Mouse (Mus musculus) heart, postnatal 25 days (tissue): ENCODE measurements around the gene Gm10644. TPM values are rescaled to one million over a fixed set of nuclear protein-coding genes. Genes with fewer than 3 reads are reported as not detected.
A peak's percentile ranks its signal among the peaks of the same experiment; 100 is the strongest.
"Not testable (repeated sequence)": the region's sequence is repeated elsewhere in the genome, so short reads cannot be mapped to it uniquely, and the experiment has no call there.

Source experiments
- DNase-seq: peaks from one replicate; pipeline ENCODE4 v3.0.0; 2022; ENCODE audit warnings: low spot score
- intact Hi-C: fragments of 180-260 bp; cut with DNase I; formaldehyde crosslinking; loops from one replicate; pipeline ENCODE4 v1.15.1; 2025
- total RNA-seq, 2 experiments: library from RNA; stranded (reverse); gene quantifications; 2 replicates each; pipeline ENCODE4 v1.2.3; 2021

The Gm10644 gene
- under 1 TPM; 0.61 to 0.70 TPM for total RNA-seq

DNA sequence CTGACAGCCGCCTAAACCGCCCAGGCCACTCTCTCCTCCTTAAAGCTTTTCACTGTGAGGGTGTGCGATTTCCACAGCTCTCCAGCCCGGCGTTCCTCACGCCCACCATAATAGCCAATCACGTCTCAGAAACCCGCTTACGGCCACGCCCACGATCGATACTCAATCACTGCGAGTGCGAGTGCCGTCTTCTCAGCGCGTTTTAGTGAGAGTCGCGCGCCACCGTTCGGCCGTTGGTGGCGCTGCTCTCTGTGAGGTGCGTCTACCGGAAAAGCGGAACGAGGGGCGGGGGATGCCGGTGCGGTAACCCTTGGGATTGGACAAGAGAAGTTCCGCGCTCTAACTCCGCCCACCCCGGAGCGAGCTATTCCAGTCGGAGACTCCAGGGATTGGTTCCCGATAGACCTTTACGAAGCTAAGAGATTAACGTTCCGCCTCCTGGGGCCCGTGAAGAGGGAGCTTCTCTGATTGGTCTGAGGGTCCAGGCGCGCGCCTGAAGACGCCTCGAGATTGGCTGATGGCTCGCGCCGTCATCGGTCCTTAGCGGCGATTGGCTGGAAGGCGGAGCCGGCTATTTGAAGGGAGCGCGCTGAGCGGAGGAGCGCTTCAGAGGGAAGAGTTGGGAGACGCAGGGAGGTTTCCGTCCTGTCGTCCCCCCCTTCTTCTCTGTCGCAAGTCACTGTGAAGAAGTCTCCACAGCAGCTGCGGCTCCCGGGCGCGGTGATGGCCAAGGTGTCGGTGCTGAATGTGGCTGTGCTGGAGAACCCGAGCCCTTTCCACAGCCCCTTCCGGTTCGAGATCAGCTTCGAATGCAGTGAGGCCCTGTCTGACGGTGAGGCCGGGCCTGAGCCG, at the start of gene Gm10644, which contains the start of gene Asf1b:
Gm10644 (minus strand) TSS at position 100 of the 852 bp plus-strand sequence.
Asf1b (plus strand) TSS at position 402 of the 852 bp plus-strand sequence.
- intact Hi-C loops, result loop anchor here (1.0 to 10.0 kb wide), 4 partner anchors 59 to 511 kb away; no protein-coding TSS in a partner anchor
- DNase-seq, result peak; percentile 97

DNA sequence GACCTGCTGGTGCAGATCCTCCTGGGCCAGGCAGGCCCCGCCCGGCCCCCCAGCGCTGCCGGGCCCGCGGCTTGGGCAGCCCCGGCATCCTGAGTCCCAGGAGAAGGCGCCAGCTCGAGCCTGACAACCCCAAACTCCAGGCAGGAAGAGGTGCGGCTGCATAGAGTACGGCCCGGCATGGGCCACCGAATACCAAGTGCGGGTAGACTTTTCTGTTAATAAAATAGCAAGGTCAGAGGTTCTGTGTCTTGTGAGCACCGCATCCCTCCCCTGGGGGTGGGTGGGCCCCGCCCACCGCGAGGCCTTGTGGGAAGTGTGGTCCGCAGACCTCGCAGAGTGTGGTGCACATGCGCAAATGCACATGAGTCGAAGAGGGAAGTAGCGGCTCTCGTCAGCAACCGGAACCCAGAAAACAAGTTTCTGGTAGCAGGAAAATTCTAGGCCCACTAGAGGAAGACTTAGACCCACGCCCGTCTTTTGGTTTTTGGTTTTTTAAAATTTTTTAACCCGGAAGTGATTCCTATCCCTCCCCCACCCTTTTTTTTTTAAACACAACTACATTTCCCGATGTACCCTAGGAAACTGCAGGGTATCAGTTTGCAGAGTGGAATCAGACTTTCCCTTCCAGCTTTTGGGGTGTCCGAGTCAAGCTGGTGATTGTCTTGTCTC, 49.7 kb upstream of the Gm10644 start:
- intact Hi-C loops, result loop anchor here (5.0 kb wide), 1 partner anchor 268 kb away; the partner anchor contains the start of gene Ccdc130

DNA sequence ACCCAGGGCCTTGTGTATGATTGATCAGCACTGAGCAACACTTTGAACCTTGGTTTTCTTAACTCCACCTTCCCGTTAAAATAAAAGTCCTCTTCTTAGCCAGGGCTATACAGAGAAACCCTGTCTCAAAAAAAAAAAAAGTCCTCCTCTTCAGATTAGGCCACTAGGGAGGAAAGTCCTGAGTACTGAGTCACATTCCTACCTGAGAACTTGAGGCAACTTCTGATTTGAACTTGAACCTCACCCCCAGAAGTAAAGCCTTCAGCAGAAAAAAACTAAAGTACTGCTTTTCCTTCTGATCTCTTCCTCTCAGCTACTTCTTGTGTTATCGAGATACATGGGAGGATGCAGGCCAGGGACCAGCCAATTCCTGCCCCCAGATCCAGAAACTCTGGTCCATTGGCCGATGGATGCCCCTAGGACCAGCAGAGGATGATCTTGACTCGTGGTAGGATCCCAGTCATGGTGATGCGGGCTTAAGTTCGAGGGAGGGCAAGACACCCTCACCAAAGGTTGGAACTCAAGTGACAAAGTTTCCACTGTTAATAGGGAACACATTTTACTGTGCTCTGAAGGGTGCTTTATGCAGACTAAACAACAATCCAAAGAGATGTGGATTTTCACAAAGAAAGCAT, 48.7 kb upstream of the Gm10644 start:
- intact Hi-C loops, result no loop called here

More for the DNA sequence above, 49.7 kb upstream of the Gm10644 start:
- DNase-seq, result peak; percentile 91

DNA sequence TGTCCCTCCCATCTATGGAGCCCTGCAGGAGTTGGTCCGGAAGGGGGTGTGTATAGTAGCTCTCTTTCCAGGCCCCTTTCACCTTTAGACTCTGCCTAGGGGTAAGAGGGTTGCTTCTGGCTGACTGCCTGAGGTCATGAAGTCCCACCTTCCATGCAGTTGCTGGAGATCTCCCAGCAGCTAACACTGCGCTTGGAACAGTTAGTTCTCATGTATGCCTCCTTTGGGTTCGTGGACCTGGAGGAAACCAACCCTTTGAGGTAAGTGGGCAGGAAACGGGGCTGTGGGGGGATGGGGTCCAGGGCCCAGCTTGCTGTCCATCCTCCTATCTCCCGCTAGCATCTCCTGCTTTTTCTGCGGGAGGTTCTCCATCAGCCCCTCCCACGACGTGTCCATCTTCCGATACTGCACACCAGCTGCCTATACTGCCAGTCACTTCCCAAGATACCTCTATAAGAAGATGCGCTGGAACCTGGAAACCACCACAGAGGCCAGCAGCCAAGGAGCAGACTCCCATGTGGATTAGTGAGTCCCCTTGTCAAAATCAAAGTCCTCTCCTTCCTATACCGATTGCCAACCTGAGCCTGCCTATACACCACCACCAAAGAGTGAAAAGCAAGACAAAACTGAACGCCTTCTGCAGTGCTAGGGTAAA, 48.1 kb upstream of the Gm10644 start:
- intact Hi-C loops, result no loop called here

More for the DNA sequence above, 48.7 kb upstream of the Gm10644 start:
- no peak for DNase-seq

DNA sequence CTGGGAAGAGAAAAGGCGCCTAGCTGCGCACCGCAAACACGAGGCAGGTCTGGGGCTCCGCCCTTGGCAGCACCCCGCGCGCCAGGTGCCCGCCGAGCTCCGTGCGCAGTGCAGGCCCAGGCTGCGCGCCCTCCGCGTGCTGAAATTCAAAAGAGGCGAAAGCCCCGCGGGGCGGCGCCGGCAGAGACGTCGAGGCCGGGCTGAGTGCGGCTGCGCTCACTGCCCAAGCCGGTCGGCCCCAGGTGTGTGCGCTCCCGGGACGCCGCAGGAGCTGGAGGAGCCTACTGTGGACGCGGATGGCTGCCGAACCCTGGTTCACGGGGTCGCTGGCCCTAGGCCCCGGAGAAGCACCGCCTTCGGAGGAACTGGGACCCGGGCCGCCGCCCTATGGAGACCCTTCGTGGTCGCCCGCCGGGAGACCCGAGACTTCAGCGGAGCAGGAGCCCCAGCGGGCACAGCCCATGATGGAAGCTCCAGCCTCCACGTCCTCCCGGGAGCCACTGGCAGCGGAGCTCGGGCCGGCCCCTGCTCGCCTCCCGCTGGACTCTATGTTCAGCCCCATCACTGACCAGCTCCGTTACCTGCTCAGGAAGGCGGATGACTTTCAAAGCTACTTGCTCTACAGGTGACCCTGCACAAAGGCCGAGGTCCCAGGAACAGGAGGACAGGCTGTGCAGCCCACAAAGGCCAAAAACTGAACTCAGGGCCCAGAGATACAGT, 46.4 kb upstream of the Gm10644 start, which contains the start of gene 1700067K01Rik:
1700067K01Rik (plus strand) TSS at position 222 of the 720 bp plus-strand sequence.
- DNase-seq, result no peak
- intact Hi-C loops, result no loop called here

More for the DNA sequence above, 48.1 kb upstream of the Gm10644 start:
- DNase-seq, result no peak

DNA sequence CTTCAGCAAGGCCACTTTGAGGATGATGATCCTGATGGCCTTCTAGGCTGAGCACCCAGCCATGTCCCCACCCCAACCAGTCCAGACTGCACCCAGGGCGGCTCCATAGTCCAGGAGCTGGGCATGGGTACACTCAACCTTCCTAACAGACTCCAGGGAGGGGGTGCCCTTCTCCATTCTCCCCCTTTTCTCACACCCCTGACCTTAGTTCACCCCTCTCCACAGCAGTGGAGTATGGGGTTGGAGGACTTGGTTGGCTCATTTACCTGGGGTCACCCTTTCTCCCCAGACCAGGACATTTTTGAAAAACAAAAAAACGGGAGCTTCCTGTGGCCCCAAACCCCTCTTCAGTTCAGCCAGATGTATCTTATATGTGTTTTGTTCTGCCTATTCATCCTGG, 44.8 kb upstream of the Gm10644 start:
- intact Hi-C loops, result no loop called here
- no peak for DNase-seq

DNA sequence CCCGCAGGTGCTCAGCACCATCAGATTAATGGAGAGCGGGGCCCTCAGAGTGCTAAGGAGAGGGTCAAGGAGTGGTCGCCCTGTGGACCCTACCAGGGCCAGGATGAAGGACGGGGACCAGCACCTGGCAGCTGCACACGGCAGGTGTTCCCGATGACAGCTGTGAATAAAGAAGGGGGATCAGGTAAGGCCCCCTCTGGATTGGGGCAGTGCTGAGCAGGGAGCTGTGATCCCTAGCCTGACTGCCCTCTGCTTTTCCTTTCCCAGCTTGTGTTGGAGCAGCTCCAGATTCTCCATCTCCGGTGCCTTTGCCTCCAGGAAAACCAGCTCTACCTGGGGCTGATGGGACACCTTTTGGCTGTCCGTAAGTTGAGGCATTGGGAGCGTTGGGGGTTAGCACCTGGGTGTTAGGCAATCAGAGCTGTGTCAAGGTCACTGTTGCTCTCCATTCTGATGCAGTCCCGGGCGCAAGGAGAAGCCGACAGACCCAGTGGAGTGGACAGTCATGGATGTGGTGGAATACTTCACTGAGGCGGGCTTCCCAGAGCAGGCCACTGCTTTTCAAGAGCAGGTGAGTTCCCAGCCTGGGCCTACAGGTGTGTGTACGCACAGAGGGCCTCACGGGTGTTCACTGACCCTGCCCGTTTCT, 44.2 kb upstream of the Gm10644 start:
- intact Hi-C loops, result no loop called here
- DNase-seq, result no peak

DNA sequence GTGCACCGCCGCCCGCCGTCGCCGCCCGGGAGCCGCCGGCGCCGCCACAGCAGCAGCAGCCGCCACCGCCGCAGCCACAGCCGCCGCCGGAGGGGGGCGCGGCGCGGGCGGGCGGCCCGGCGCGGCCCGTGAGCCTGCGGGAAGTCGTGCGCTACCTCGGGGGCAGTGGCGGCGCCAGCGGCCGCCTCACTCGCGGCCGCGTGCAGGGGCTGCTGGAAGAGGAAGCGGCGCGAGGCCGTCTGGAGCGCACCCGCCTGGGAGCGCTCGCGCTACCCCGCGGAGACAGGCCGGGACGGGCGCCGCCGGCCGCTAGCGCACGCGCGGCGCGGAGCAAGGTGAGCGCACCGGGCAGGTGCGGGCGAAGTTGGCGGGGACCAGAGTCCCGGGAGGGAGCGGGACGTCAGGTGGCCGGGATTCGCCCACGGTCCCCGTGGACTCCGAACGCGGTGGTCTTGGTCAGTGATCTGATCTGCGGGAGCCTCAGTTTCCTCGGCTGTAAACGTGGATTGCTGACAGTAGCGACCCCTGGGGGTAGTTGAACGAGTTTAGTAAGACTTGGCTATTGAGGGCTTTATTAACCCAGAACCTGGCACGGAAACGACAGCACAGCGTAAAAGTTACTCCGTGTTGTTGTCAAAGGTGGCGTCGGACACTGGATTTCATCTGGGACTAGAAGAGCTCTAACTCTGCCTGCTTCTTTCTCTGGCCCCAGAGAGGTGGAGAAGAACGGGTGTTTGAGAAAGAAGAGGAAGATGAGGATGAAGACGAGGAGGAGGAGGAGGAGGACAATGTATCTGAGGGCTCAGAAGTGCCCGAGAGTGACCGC, 43.4 kb upstream of the Gm10644 start:
- DNase-seq, result no peak
- intact Hi-C loops, result no loop called here

DNA sequence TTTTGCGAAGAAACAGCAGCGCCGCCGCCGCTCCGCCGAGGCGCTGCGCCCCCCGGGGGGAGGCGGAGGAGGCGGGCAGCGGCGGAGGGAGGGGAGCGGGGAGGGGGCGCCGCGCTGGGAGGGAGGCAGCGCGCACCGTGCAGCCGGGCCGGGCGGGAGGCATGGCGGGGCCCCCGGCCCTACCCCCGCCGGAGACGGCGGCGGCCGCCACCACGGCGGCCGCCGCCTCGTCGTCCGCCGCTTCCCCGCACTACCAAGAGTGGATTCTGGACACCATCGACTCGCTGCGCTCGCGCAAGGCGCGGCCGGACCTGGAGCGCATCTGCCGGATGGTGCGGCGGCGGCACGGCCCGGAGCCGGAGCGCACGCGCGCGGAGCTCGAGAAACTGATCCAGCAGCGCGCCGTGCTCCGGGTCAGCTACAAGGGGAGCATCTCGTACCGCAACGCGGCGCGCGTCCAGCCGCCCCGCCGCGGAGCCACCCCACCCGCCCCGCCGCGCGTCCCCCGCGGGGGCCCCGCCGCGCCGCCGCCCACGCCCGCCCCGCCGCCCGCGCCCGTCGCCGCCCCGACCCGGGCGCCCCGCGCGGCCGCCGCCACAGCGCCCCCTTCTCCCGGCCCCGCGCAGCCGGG, 42.6 kb upstream of the Gm10644 start, which contains the start of gene Samd1:
Samd1 (plus strand) TSS at position 162 of the 631 bp plus-strand sequence.
- intact Hi-C loops, result no loop called here
- DNase-seq, result no peak

DNA sequence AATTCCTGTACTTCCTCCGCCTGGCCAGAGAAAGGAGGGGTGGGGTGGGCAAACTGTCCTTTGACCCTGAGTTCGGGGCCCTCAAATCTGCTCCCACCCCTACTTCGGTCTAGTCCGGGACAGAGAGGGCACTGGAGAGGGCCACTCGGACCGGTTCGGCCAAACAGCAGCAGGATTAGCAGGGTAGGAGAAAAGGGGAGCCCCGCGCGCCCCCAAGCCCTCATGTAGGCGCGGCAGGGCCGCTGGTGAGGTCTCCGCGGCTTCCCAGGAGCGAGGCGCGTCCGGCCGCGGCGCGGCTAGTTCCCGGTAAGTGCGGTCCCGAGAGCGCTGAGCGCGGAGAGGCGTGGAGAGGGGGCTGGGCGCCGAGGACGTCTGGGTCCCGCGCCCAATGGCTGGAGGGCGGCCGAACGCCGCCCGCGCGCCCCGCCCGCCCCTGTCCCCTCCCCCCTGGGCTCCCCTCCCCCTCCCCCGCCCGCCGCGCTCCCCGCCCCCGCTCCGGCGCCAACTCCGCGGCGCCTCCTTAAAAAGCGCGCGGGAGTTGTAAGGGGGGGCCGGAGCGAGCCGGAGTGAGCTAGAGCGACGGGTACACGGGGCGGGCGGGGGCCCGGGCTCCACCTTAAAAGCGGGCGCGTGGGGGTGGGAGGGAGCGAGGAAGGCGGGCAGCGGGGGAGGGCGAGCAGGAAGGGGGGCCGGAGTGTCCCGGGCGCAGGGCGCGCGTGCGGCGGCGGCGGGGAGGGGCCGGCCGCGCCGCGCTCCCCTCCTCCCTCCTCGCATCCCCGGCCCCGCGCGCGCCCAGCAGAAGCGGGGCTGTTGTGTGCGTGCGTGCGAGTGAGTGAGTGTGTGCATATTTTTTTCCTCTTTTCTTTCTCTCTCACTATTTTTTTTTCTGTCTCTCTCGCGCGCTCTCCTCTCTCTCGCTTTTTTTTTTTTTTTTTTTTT, 41.8 kb upstream of the Gm10644 start:
- intact Hi-C loops, result no loop called here
- peak; percentile 81 for DNase-seq

DNA sequence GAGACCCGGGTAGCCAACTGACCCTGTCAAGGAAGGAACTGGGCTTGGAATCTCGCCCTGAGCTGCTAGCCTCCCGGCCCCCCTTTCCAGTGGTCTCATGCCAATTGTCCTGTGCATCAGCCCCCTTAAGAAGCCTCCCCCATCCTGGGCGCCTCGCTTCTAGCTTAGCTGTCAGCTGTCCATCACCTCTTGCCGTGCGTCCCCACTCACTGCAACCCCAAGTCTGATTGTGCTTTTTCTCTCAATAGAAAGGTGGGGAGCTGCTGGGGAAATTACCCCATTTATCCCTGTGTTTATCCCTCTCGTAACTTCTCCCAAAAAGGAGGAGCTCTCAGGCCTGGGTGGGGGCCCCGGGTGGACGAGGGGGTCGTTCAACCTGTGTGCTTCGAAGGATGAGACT, 41.0 kb upstream of the Gm10644 start:
- no peak for DNase-seq
- intact Hi-C loops, result loop anchor here (2.0 kb wide), 1 partner anchor 21 kb away; no protein-coding TSS in a partner anchor

DNA sequence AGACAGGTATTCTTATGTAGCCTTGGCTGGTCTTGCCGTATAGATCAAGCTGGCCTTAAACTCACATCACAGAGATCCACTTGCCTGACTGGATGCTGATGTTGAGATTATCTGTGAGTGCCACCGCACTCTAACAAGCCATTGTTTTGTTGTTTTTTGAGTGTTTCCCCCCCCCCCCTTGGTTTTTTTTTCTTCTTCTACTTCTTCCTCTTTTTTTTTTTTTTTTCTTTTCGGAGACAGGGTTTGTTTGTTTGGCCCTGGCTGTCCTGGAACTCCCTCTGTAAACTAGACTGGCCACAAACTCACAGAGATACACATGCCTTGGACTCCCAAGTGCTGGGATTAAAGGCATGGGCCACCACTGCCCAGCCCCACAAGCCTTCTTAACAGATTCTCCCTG, 39.0 kb upstream of the Gm10644 start:
- intact Hi-C loops, result loop anchor here (2.0 kb wide), 1 partner anchor 19 kb away; no protein-coding TSS in a partner anchor
- DNase-seq, result no peak

DNA sequence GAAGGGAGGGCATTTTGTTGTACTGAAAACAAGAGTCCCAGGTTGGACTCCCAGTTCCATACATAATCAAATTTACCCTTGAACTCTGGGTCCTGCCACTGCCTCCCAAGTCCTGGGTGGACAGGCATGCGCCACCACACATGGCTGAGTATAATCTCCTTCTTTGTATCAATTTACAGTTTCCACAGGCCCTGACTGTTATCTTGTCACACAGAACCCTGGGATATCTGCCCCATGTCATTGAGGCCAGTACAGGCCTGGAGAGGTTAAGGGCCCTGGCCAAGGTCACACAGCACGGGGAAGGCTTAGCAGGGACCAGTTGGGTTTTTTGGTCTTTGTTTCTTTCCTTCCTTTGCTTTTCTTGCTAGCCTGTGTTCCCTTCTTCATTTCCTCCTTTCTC, 37.5 kb upstream of the Gm10644 start:
- intact Hi-C loops, result no loop called here
- DNase-seq, result no peak

DNA sequence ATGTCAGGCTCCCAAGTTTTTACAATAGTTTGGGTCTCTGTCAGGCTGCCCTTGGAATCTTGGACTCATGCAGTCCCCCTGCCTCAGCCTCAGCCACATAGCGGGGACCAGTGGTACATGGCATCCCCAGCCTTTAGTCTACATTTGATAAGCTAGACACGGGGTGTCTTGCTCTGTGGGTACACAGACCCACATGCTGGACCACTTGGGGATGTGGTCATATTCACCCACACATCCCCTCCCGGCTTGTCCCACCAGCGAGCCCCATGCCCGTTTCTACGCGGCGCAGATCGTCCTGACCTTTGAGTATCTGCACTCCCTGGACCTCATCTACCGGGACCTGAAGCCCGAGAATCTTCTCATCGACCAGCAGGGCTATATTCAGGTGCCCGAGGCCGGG, 35.2 kb upstream of the Gm10644 start:
- intact Hi-C loops, result no loop called here
- no peak for DNase-seq

DNA sequence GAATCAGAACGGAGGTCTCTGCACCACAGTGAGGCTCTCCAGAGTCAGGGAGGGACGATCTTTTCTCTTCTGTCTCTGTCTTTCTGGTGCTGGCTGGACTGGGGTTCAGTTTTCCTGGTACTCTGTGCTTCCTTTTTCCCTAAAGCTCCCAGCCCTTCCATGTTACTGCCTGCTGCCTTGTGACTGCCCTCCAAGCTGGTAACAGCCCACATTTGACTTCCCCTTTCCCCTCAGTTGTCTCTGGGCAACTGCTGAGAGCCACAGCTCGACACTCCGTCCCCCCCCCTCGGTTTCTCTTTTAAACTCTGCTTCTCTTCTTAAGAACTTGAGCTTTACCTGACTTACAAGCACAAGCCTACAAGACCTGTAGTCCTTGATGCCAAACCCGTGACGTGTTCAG, 34.2 kb upstream of the Gm10644 start:
- intact Hi-C loops, result no loop called here
- no peak for DNase-seq

DNA sequence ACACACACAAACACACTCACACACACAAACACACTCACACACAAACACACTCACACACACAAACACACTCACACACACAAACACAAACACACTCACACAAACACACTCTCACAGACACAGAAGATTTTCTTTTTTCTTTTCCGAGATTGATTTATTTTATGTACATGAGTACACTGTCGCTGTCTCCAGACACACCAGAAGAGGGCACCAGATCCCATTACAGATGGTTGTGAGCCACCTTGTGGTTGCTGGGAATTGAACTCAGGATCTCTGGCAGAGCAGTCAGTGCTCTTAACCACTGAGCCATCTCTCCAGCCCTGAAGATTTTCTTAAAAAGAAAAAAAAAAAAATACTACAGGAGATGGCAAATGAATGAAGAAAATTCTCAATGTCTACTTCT, 28.2 kb upstream of the Gm10644 start:
- intact Hi-C loops, DNase-seq: not testable (repeated sequence)
